Mouse (Mus musculus): ENCODE data around the gene Celf1. TPM values are rescaled to one million over a fixed set of nuclear protein-coding genes. Genes with fewer than 3 reads are reported as not detected.
A peak's percentile ranks its signal among the peaks of the same experiment; 100 is the strongest.

Gene Celf1
- polyA plus RNA-seq, 2 experiments: 52.2 to 70.3 TPM

- peaks cover 58% of the 10 kb centered on the region for H3K36me3 ChIP-seq (ENCODE audit: control insufficient read depth, insufficient read depth, low read length)
- H3K27ac ChIP-seq (replicated peaks; ENCODE audit: low read depth, low read length): no peak overlapping the region; the same call in 1 of the 2 replicates
- no peaks in the 10 kb centered on the region for H3K27me3 ChIP-seq (ENCODE audit: control insufficient read depth, insufficient read depth, low read length)
- no peak for ATAC-seq (ENCODE audit: low FRiP score, low read depth)
- no peak overlapping the region for H3K4me3 ChIP-seq (replicated peaks; ENCODE audit: low read length)
- TF ChIP-seq POLR2A (IDR thresholded peaks at IDR 0.05; ENCODE audit: borderline replicate concordance, extremely low read depth, insufficient read depth, insufficient read length): no peak
- DNase-seq (ENCODE audit: low spot score): peak; percentile 68
- no peak overlapping the region for H3K9ac ChIP-seq (ENCODE audit: low read depth, low read length, severe bottlenecking)
- WGBS: 76% methylated on average over 2 of the region's 2 CpGs
- H3K9me3 ChIP-seq (ENCODE audit: control insufficient read depth, low read length): no peaks in the 10 kb centered on the region
- H3K4me1 ChIP-seq (ENCODE audit: control insufficient read depth, insufficient read depth, low read length): peaks cover 15% of the 10 kb centered on the region
- no peak overlapping the region for H3K4me2 ChIP-seq (replicated peaks; ENCODE audit: low read depth, low read length, severe bottlenecking)
These were observed 26.5 kb upstream of the Celf1 start for GRCm38 (mm10) chr2:90913671-90914070.

GRCm38 (mm10) chr2:90915516-90915915, 24.7 kb upstream of the Celf1 start:
- Histone ChIP-seq H3K4me2 (replicated peaks; ENCODE audit: low read depth, low read length, severe bottlenecking) (no peak overlapping the region), H3K9ac (ENCODE audit: low read depth, low read length, severe bottlenecking) (no peak overlapping the region), H3K4me3 (replicated peaks; ENCODE audit: low read length) (no peak overlapping the region), H3K9me3 (ENCODE audit: control insufficient read depth, low read length) (no peaks in the 10 kb centered on the region), H3K27ac (replicated peaks; ENCODE audit: low read depth, low read length) (no peak overlapping the region), H3K36me3 (ENCODE audit: control insufficient read depth, insufficient read depth, low read length) (peaks cover 40% of the 10 kb centered on the region), H3K4me1 (ENCODE audit: control insufficient read depth, insufficient read depth, low read length) (peaks cover 15% of the 10 kb centered on the region), H3K27me3 (ENCODE audit: control insufficient read depth, insufficient read depth, low read length) (no peaks in the 10 kb centered on the region)
- ATAC-seq (ENCODE audit: low FRiP score, low read depth): no peak
- TF ChIP-seq POLR2A (IDR thresholded peaks at IDR 0.05; ENCODE audit: borderline replicate concordance, extremely low read depth, insufficient read depth, insufficient read length): no peak
- DNase-seq (ENCODE audit: low spot score): no peak
- 90% methylated on average over 1 of the region's 1 CpGs for WGBS

- H3K27ac ChIP-seq (replicated peaks; ENCODE audit: low read depth, low read length): peak overlapping the region; percentile 97
- 16% methylated on average over 7 of the region's 7 CpGs for WGBS
- ATAC-seq (ENCODE audit: low FRiP score, low read depth): peak; percentile 12
These were observed 23.5 kb upstream of the Celf1 start for GRCm38 (mm10) chr2:90916560-90917232.

GRCm38 (mm10) chr2:90917233-90917998, 22.8 kb upstream of the Celf1 start:
- peaks cover 15% of the 10 kb centered on the region for H3K4me1 ChIP-seq (ENCODE audit: control insufficient read depth, insufficient read depth, low read length)
- peak overlapping the region; percentile 97 for H3K27ac ChIP-seq (replicated peaks; ENCODE audit: low read depth, low read length)
- TF ChIP-seq POLR2A (IDR thresholded peaks at IDR 0.05; ENCODE audit: borderline replicate concordance, extremely low read depth, insufficient read depth, insufficient read length): 0 out of 2 replicates have a peak, but pooled peaks have one; percentile 34
- H3K4me2 ChIP-seq (replicated peaks; ENCODE audit: low read depth, low read length, severe bottlenecking): peak overlapping the region; percentile 88
- under 1% methylated on average over 53 of the region's 73 CpGs for WGBS
- peaks cover 23% of the 10 kb centered on the region for H3K36me3 ChIP-seq (ENCODE audit: control insufficient read depth, insufficient read depth, low read length)
- DNase-seq (ENCODE audit: low spot score) (peak; percentile 20), ATAC-seq (ENCODE audit: low FRiP score, low read depth) (peak; percentile 86)
- peak overlapping the region; percentile 99 for H3K9ac ChIP-seq (ENCODE audit: low read depth, low read length, severe bottlenecking)
- H3K9me3 ChIP-seq (ENCODE audit: control insufficient read depth, low read length): no peaks in the 10 kb centered on the region
- peak overlapping the region; percentile 68 for H3K4me3 ChIP-seq (replicated peaks; ENCODE audit: low read length)
- no peaks in the 10 kb centered on the region for H3K27me3 ChIP-seq (ENCODE audit: control insufficient read depth, insufficient read depth, low read length)

More at GRCm38 (mm10) chr2:90916560-90917232, 23.5 kb upstream of the Celf1 start:
- Histone ChIP-seq H3K36me3 (ENCODE audit: control insufficient read depth, insufficient read depth, low read length) (peaks cover 28% of the 10 kb centered on the region), H3K27me3 (ENCODE audit: control insufficient read depth, insufficient read depth, low read length) (no peaks in the 10 kb centered on the region), H3K4me3 (replicated peaks; ENCODE audit: low read length) (peak overlapping the region; percentile 68), H3K4me1 (ENCODE audit: control insufficient read depth, insufficient read depth, low read length) (peaks cover 15% of the 10 kb centered on the region), H3K9ac (ENCODE audit: low read depth, low read length, severe bottlenecking) (peak overlapping the region; percentile 99), H3K4me2 (replicated peaks; ENCODE audit: low read depth, low read length, severe bottlenecking) (peak overlapping the region; percentile 88), H3K9me3 (ENCODE audit: control insufficient read depth, low read length) (no peaks in the 10 kb centered on the region)
- TF ChIP-seq POLR2A (IDR thresholded peaks at IDR 0.05; ENCODE audit: borderline replicate concordance, extremely low read depth, insufficient read depth, insufficient read length): no peak
- peak; percentile 12 for DNase-seq (ENCODE audit: low spot score)

GRCm38 (mm10) chr2:90917999-90918698, 22.0 kb upstream of the Celf1 start:
- Histone ChIP-seq H3K27ac (replicated peaks; ENCODE audit: low read depth, low read length) (peak overlapping the region; percentile 97), H3K4me1 (ENCODE audit: control insufficient read depth, insufficient read depth, low read length) (peaks cover 15% of the 10 kb centered on the region), H3K4me2 (replicated peaks; ENCODE audit: low read depth, low read length, severe bottlenecking) (peak overlapping the region; percentile 88), H3K9me3 (ENCODE audit: control insufficient read depth, low read length) (no peaks in the 10 kb centered on the region), H3K27me3 (ENCODE audit: control insufficient read depth, insufficient read depth, low read length) (no peaks in the 10 kb centered on the region), H3K36me3 (ENCODE audit: control insufficient read depth, insufficient read depth, low read length) (peaks cover 16% of the 10 kb centered on the region), H3K4me3 (replicated peaks; ENCODE audit: low read length) (peak overlapping the region; percentile 68), H3K9ac (ENCODE audit: low read depth, low read length, severe bottlenecking) (peak overlapping the region; percentile 99)
- DNase-seq (ENCODE audit: low spot score) (peak; percentile 38), ATAC-seq (ENCODE audit: low FRiP score, low read depth) (no peak)
- WGBS: 10% methylated on average over 16 of the region's 16 CpGs
- no peak for TF ChIP-seq POLR2A (IDR thresholded peaks at IDR 0.05; ENCODE audit: borderline replicate concordance, extremely low read depth, insufficient read depth, insufficient read length)

Measured in limb, embryonic 14.5 days (tissue).